Mouse (Mus musculus) frontal cortex, postnatal 25 days (tissue): ENCODE data around the gene Ccdc38.

Source experiments
- DNase-seq, 2 experiments: peaks; one replicate each; pipeline ENCODE4 v3.0.0; 2022; ENCODE audit warnings: low spot score in 2 of 2

The Ccdc38 gene

GRCm38 (mm10) chr10:93609236-93609635 is 68.8 kb downstream of the Ccdc38 start:
- DNase-seq = no peak

GRCm38 (mm10) chr10:93610896-93611295 is 70.5 kb downstream of the Ccdc38 start:
- no peak for DNase-seq

- DNase-seq = no peak
Measured at GRCm38 (mm10) chr10:93611419-93612007, 71.1 kb downstream of the Ccdc38 start.

GRCm38 (mm10) chr10:93614850-93615249 is 74.4 kb downstream of the Ccdc38 start:
- DNase-seq = no peak

GRCm38 (mm10) chr10:93620438-93621179 is 80.2 kb downstream of the Ccdc38 start:
- DNase-seq = no peak

- no peak for DNase-seq
Measured at GRCm38 (mm10) chr10:93623725-93624124, 83.3 kb downstream of the Ccdc38 start.

- DNase-seq = no peak
Measured at GRCm38 (mm10) chr10:93624151-93624550, 83.7 kb downstream of the Ccdc38 start.

GRCm38 (mm10) chr10:93630310-93630709 is 89.9 kb downstream of the Ccdc38 start:
- DNase-seq = no peak

- DNase-seq = no peak
Measured at GRCm38 (mm10) chr10:93632086-93632485, 91.7 kb downstream of the Ccdc38 start.

GRCm38 (mm10) chr10:93633563-93633962 is 93.1 kb downstream of the Ccdc38 start:
- DNase-seq = no peak
